Mouse (Mus musculus) olfactory bulb, adult 2 months (tissue): Measurements from ENCODE around the gene Esf1.

Experiments used
- CTCF ChIP-seq: fragments of 200-500 bp; IDR thresholded peaks from 2 replicates; pipeline ENCODE4 v1.5.1; 2012; ENCODE audit warnings: low read depth, mild to moderate bottlenecking, low read length, moderate library complexity; ENCODE audit not compliant: insufficient read depth
- POLR2A ChIP-seq: fragments of 200-500 bp; IDR thresholded peaks from 2 replicates; pipeline ENCODE4 v1.6.1; 2012; ENCODE audit warnings: mild to moderate bottlenecking, low read depth, low read length, moderate library complexity; ENCODE audit not compliant: insufficient read depth

DNA sequence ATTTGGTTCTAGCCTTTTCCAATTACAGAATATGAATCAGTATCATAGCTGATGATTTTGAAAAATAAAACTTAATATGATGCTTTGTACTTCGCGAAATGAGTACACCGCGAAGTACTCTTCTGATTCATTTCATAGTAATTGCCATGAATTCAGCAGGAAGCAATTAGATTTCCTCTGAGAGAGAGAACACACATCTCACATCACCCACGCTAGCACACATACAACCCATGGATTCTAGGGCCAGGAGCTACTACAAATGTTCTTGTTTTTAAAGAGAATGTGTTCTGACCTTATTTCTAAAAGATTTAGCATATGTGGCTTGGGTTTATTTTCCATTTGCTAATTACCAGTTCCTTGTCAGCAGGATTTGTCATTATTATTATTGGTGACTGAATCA, 76.9 kb downstream of the Esf1 start:
- no peak for TF ChIP-seq CTCF
- TF ChIP-seq POLR2A = no peak
